Mouse (Mus musculus) lung, adult 2 months (tissue): Measurements from ENCODE around the gene Atf4. TPM values are rescaled to one million over a fixed set of nuclear protein-coding genes. Genes with fewer than 3 reads are reported as not detected.

Experiments
- DNase-seq: peaks from one replicate; pipeline ENCODE4 v3.0.0; 2022
- H3K4me1 ChIP-seq: fragments of 200-500 bp; 2 replicates; pipeline ENCODE4 v1.6.1; 2011; ENCODE audit warnings: low read length; ENCODE audit not compliant: control insufficient read depth, insufficient read depth
- H3K4me3 ChIP-seq: fragments of 200-500 bp; replicated peaks from 2 replicates; pipeline ENCODE3; 2011; ENCODE audit warnings: low read depth, mild to moderate bottlenecking, control low read depth, low read length; ENCODE audit errors: extremely low read depth
- CTCF ChIP-seq: fragments of 200-500 bp; IDR thresholded peaks from 2 replicates; pipeline ENCODE4 v1.5.1; 2011; ENCODE audit warnings: mild to moderate bottlenecking, low read length, control low read depth; ENCODE audit not compliant: insufficient read depth
- POLR2A ChIP-seq: fragments of 200-500 bp; IDR thresholded peaks from 2 replicates; pipeline ENCODE4 v1.6.1; 2011; ENCODE audit warnings: low read depth, mild to moderate bottlenecking, control low read depth, low read length, borderline replicate concordance; ENCODE audit errors: extremely low read depth
- WGBS: fragments of 180-500 bp; shearing (Covaris S2); methylation state at CpG from one replicate; pipeline ENCODE4 v1.1.7; 2018; 5-methylcytosine and 5-hydroxymethylcytosine counted together
- polyA plus RNA-seq: library from polyadenylated mRNA; depleted of rRNA; stranded (reverse); fragments of >200 nt; gene quantifications from 2 replicates; pipeline ENCODE4 v1.2.3, GENCODE M21; 2012

Gene Atf4
- polyA plus RNA-seq, 1 experiment, result 154 TPM

DNA sequence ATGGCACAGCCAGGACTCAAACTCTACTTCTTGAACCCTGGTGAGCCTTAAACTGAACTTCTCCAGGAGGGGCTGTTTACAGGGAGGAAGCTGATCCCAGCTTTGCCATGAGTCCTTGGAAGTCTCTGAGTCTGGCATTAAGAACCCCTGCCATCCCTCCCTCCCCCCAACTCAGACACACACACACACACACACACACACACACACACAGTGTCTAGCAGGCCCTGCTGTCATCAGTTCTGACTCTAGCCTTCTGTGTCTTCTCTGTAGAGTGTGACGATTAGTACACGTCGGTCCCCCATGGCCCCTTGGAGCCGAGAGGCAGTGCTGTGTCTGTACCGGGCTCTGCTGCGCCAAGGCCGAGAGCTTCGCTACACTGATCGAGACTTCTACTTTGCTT lies 19.4 kb upstream of the Atf4 start, which contains the start of gene AC140267.1:
Gene AC140267.1 (plus strand): TSS at position 301 of the 400 bp plus-strand sequence.
- no peak for DNase-seq
- Histone ChIP-seq H3K4me3 (no peak within 1 kb of the TSS), H3K4me1 (no peaks in the 10 kb centered on the region)
- 96% methylated on average over 9 of the region's 9 CpGs for WGBS
- no peak for TF ChIP-seq POLR2A
- TF ChIP-seq CTCF, result no peak

DNA sequence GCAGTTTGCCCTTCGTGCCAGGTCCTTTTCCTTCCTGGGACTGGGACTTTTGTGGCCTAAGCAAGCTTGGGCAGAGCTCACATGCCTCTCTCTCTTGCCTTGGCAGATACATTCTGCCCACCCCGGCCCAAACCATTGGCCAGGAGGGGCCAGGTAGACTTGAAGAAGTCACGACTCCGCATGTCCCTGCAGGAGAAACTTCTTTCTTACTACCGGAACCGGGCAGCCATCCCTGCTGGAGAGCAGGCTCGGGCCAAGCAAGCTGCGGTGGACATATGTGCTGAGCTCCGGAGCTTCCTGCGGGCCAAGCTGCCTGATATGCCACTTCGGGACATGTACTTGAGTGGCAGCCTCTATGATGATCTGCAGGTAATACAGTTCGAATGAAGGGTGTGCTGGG lies 6.8 kb upstream of the Atf4 start:
- TF ChIP-seq POLR2A, result no peak
- DNase-seq, result no peak
- no peaks in the 10 kb centered on the region for H3K4me1 ChIP-seq
- H3K4me3 ChIP-seq, result no peak overlapping the region
- 96% methylated on average over 12 of the region's 12 CpGs for WGBS

DNA sequence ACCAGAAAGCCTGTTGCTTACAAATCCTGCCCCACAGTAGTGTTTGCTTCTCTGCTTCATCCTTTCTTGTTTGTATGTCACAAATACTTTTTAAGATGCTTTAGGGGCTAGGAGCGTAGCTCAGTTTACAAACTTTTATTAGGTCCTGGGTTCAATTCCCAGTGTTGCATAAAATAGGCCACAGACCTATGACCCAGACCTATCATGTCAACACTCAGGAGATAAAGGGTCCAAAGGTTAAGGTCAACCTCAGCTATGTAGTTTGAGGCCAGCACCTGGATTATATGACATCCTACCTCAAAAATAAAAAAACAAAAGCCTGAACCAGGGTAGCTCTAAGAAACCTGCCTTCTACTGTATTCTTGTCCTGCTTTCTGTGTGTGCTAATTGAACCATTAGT lies 6.4 kb upstream of the Atf4 start:
- TF ChIP-seq POLR2A (no peak), CTCF (no peak)
- WGBS, result 97% methylated on average over 1 of the region's 1 CpGs

DNA sequence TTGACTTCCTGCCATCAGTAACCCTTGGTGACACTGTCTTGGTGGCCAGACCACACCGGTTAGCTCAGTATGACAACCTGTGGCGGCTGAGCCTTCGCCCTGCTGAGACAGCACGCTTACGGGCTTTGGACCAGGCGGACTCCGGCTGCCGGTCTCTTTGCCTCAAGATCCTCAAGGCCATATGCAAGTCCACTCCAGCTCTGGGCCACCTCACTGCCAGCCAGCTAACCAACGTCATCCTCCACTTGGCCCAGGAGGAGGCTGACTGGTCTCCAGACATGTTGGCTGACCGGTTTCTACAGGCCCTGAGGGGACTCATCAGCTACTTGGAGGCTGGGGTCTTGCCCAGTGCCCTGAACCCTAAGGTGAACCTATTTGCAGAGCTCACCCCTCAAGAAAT lies 5.3 kb upstream of the Atf4 start:
- no peak overlapping the region for H3K4me3 ChIP-seq
- TF ChIP-seq CTCF (no peak), POLR2A (no peak)
- no peak for DNase-seq
- 0 out of 2 replicates have a peak, but pooled peaks cover 3% of the 10 kb centered on the region for H3K4me1 ChIP-seq
- 84% methylated on average over 10 of the region's 10 CpGs for WGBS

More for the DNA sequence above, 6.4 kb upstream of the Atf4 start:
- DNase-seq, result no peak
- Histone ChIP-seq H3K4me1 (no peaks in the 10 kb centered on the region), H3K4me3 (no peak overlapping the region)

DNA sequence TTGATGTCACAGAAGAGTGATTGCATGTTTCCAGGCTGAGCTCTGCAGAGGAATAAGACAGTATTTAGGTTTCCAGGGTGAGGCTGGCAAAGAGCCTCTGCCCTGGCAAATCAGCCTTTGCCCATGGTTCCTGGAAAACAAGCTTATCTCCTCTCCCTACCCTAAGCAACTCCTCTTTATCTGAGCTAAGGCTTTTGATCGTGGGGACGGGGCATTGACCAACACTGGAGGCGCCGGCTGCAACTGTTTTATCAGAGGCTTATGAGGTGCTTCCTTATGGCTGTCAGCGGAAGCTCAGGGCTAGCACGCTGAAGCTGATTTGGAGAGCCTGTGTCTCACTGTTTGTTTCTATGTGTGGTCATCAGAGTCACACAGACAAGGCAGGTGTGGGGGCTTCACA lies 4.4 kb upstream of the Atf4 start:
- TF ChIP-seq POLR2A, result no peak
- TF ChIP-seq CTCF, result no peak
- H3K4me1 ChIP-seq, result 0 out of 2 replicates have a peak, but pooled peaks cover 3% of the 10 kb centered on the region
- no peak overlapping the region for H3K4me3 ChIP-seq
- WGBS, result 85% methylated on average over 6 of the region's 6 CpGs
- DNase-seq, result no peak

DNA sequence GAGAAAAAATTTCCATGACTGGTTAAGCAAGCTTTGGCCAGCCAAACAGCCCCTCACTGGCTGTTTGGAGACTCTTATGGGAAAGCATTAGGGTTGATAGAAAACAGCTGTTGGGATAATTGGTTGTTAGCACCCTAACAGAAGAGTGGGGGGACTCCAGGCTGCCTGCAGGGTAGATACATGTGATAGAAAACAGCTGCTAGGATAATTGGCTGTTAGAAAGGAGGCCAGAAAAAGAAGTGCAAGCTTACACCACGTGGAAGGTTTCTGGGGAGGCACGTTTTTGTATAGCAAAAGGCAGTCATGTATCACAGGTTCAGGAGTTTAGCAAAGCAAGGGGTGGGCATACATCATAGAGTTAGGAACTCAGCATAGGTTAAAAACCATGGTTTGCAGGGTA lies 1.5 kb upstream of the Atf4 start:
- Histone ChIP-seq H3K4me3 (no peak overlapping the region), H3K4me1 (peaks cover 15% of the 10 kb centered on the region)
- WGBS, result 41% methylated on average over 2 of the region's 2 CpGs
- TF ChIP-seq CTCF (no peak), POLR2A (no peak)
- no peak for DNase-seq

DNA sequence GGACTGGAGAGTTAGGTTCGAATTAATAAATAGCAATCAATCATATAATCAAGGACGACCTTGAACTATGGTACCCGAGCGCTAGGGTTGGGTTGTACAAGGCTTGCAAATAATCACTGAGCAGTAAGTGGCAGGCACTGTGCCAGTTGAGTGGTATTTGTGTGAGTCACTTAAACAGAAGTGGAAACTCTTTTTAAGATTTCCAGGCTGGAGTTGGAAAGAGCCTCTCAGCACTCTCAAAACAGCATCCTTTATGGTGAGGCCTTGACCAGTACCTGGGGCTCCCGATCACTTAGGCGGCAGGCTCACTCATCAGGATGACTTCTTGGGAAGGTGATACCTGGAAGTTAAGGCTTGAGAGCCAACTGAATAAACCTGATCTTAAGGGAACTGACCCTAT lies 777 bp upstream of the Atf4 start:
- Histone ChIP-seq H3K4me1 (peaks cover 15% of the 10 kb centered on the region), H3K4me3 (peak overlapping the region; percentile 80)
- peak; percentile 18 for DNase-seq
- 32% methylated on average over 6 of the region's 6 CpGs for WGBS
- no peak for TF ChIP-seq CTCF
- TF ChIP-seq POLR2A, result no peak

DNA sequence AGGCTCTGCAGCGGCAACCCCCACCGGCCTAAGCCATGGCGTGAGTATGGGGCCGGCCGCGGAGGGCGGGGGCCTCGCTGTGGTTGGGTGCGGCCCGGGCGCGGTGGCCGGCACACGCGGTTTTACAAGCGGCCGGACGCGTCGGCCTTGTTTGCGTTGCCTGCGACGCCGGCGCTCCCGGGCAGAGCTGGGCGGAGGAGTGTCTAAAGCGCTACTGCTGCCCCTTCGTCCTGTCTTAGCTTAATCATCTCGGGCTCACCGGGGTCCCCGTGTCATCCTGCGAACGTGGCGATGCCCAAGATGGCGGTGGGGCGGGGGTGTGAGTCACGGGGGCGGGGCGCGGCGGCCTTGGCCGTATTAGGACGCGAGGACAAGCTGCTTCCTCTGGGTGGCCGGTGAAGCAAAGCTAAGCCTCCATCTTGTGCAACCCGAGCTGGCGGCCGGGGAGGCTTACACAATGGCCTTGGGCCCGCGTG lies 700 bp downstream of the Atf4 start:
- Histone ChIP-seq H3K4me3 (peak overlapping the region; percentile 97), H3K4me1 (peaks cover 15% of the 10 kb centered on the region)
- 1% methylated on average over 51 of the region's 51 CpGs for WGBS
- TF ChIP-seq POLR2A, result no peak; the same call in 1 of the 2 replicates
- no peak for DNase-seq

DNA sequence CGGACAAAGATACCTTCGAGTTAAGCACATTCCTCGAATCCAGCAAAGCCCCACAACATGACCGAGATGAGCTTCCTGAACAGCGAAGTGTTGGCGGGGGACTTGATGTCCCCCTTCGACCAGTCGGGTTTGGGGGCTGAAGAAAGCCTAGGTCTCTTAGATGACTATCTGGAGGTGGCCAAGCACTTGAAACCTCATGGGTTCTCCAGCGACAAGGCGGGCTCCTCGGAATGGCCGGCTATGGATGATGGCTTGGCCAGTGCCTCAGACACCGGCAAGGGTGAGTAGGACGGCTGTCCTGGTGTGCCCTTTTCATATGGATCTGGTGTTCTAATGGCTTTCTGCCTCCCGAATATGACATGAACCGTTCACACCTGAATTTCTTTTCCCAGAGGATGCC lies 1.3 kb downstream of the Atf4 start:
- Histone ChIP-seq H3K4me1 (peaks cover 15% of the 10 kb centered on the region), H3K4me3 (peak overlapping the region; percentile 97)
- no peak for DNase-seq
- WGBS, result 1% methylated on average over 16 of the region's 16 CpGs
- no peak for TF ChIP-seq POLR2A
- TF ChIP-seq CTCF, result no peak

DNA sequence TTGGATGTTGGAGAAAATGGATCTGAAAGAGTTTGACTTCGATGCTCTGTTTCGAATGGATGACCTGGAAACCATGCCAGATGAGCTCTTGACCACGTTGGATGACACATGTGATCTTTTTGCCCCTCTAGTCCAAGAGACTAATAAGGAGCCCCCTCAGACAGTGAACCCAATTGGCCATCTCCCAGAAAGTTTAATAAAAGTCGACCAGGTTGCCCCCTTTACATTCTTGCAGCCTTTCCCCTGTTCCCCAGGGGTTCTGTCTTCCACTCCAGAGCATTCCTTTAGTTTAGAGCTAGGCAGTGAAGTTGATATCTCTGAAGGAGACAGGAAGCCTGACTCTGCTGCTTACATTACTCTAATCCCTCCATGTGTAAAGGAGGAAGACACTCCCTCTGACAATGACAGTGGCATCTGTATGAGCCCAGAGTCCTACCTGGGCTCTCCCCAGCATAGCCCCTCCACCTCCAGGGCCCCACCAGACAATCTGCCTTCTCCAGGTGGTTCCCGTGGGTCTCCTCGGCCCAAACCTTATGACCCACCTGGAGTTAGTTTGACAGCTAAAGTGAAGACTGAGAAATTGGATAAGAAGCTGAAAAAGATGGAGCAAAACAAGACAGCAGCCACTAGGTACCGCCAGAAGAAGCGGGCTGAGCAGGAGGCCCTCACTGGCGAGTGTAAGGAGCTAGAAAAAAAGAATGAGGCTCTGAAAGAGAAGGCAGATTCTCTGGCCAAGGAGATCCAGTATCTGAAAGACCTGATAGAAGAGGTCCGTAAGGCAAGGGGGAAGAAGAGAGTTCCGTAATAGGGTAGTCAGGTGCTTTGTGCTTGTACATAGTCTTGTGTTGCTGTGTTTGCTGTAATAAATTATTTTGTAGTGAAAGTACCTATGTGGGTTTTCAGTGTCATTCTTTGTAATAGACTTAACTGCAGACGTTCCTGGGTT lies 1.9 kb downstream of the Atf4 start:
- 47% methylated on average over 12 of the region's 12 CpGs for WGBS
- TF ChIP-seq CTCF (no peak), POLR2A (0 out of 2 replicates have a peak, but pooled peaks have one; percentile 14)
- DNase-seq, result no peak
- peaks cover 15% of the 10 kb centered on the region for H3K4me1 ChIP-seq
- H3K4me3 ChIP-seq, result no peak overlapping the region
